Mouse (Mus musculus) lung, adult 2 months (tissue): ENCODE measurements around the gene Gapdhs.

Source experiments
- CTCF ChIP-seq: fragments of 200-500 bp; IDR thresholded peaks from 2 replicates; pipeline ENCODE4 v1.5.1; 2011; ENCODE audit warnings: mild to moderate bottlenecking, low read length, control low read depth; ENCODE audit not compliant: insufficient read depth
- POLR2A ChIP-seq: fragments of 200-500 bp; IDR thresholded peaks from 2 replicates; pipeline ENCODE4 v1.6.1; 2011; ENCODE audit warnings: low read depth, mild to moderate bottlenecking, control low read depth, low read length, borderline replicate concordance; ENCODE audit errors: extremely low read depth

DNA sequence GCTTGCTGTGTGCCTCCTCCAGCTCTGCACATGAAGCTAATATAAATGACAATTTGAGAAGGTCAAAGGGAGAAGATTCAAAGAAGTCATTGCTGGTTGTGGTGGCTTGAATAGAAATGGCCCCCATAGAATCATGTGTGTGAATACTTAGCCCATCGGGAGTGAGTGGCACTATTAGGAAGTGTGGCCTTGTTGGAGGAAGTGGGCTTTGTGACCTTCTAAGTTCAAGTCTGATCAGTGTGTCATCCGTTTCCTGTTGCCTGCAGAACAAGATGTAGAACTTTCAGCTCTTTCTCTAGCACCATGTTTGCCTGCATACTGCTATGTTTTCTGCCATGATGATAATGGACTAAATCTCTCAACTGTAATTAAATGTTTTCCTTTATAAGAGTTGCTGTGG is 60.1 kb downstream of the Gapdhs start:
- no peak for TF ChIP-seq CTCF
- TF ChIP-seq POLR2A, result no peak
